Mouse (Mus musculus) ES-Bruce4 (cell line): ENCODE measurements around the gene Serinc3.

Source experiments
- CTCF ChIP-seq: IDR thresholded peaks from one replicate; pipeline ENCODE4 v1.8.1; 2011; ENCODE audit warnings: low read depth, low read length
- EP300 ChIP-seq: IDR thresholded peaks from 2 replicates; pipeline ENCODE4 v1.6.1; 2011; ENCODE audit warnings: low read depth, low read length; ENCODE audit not compliant: insufficient read depth
- POLR2A ChIP-seq: IDR thresholded peaks from one replicate; pipeline ENCODE4 v1.8.1; 2011; ENCODE audit warnings: low read length; ENCODE audit not compliant: insufficient read depth

DNA sequence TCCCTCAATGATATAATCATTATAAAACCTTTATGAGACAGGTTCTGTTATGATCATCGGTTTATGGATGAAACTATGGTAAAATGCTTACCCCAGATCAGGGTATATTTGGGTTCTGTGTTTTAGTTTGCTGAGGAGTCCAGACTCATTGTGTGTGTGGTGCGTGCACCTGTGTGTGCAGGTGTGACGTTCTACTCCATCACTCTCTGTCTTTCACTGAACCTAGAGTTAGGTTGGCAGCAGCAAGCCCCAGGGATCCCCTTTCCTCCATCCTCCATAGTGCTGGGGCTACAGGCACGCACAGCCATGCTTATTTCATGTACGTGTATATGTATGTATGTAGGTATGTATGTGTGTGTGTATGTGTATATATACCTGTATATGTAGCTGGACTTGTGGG lies 17.1 kb upstream of the Serinc3 start:
- TF ChIP-seq CTCF, result no peak
- no peak for TF ChIP-seq POLR2A
- no peak for TF ChIP-seq EP300
